Mouse (Mus musculus) spleen, adult 2 months (tissue): ENCODE data around the gene Cluh. TPM values are rescaled to one million over a fixed set of nuclear protein-coding genes. Genes with fewer than 3 reads are reported as not detected.

Experiments
- DNase-seq, 2 experiments: peaks; one replicate each; pipeline versions ENCODE4 v3.0.0 to v3.0.0-alpha.2; 2012 to 2021; ENCODE audit warnings: low spot score in 2 of 2, low read depth in 1 of 2
- H3K27ac ChIP-seq: fragments of 200-500 bp; 2 replicates; pipeline ENCODE4 v1.5.1; 2012; ENCODE audit warnings: low read length, inconsistent platforms; ENCODE audit not compliant: insufficient read depth
- H3K27me3 ChIP-seq: fragments of 200-500 bp; 2 replicates; pipeline ENCODE4 v1.6.1; 2012; ENCODE audit warnings: mild to moderate bottlenecking, moderate library complexity, low read length, inconsistent platforms; ENCODE audit not compliant: control insufficient read depth, insufficient read depth
- H3K36me3 ChIP-seq: fragments of 200-500 bp; 2 replicates; pipeline ENCODE4 v1.6.1; 2012; ENCODE audit warnings: mild to moderate bottlenecking, low read length, inconsistent platforms; ENCODE audit not compliant: control insufficient read depth, insufficient read depth
- H3K4me1 ChIP-seq: fragments of 200-500 bp; 2 replicates; pipeline ENCODE4 v1.6.1; 2011; ENCODE audit warnings: inconsistent platforms; ENCODE audit not compliant: control insufficient read depth, insufficient read depth, insufficient read length
- H3K4me3 ChIP-seq: fragments of 200-500 bp; 2 replicates; pipeline ENCODE4 v1.5.1; 2011; ENCODE audit warnings: mild to moderate bottlenecking, inconsistent platforms; ENCODE audit not compliant: insufficient read depth, insufficient read length; ENCODE audit errors: extremely low read depth
- CTCF ChIP-seq: fragments of 200-500 bp; IDR thresholded peaks from 2 replicates; pipeline ENCODE4 v1.5.1; 2011; ENCODE audit warnings: mild to moderate bottlenecking, inconsistent platforms; ENCODE audit not compliant: insufficient read depth, insufficient read length, insufficient replicate concordance; ENCODE audit errors: extremely low read depth
- POLR2A ChIP-seq: fragments of 200-500 bp; IDR thresholded peaks from 2 replicates; pipeline ENCODE4 v1.6.1; 2011; ENCODE audit warnings: low read depth, low read length, inconsistent platforms
- WGBS: fragments of 180-500 bp; shearing (Covaris S2); methylation state at CpG from one replicate; pipeline ENCODE4 v1.1.7; 2018; 5-methylcytosine and 5-hydroxymethylcytosine counted together
- polyA plus RNA-seq: library from polyadenylated mRNA; depleted of rRNA; stranded (reverse); fragments of >200 nt; gene quantifications from 2 replicates; pipeline ENCODE4 v1.2.3, GENCODE M21; 2012

Gene Cluh
- polyA plus RNA-seq, 1 experiment, result 24.7 TPM

GRCm38 (mm10) chr11:74660336-74660735 is 11.0 kb downstream of the Cluh start:
- Histone ChIP-seq H3K27me3 (no peaks in the 10 kb centered on the region), H3K27ac (no peak overlapping the region), H3K4me1 (no peaks in the 10 kb centered on the region), H3K4me3 (no peak overlapping the region), H3K36me3 (peaks cover 49% of the 10 kb centered on the region)
- 95% methylated on average over 13 of the region's 13 CpGs for WGBS
- TF ChIP-seq CTCF, result no peak
- TF ChIP-seq POLR2A, result no peak
- DNase-seq, result no peak

- peaks cover 55% of the 10 kb centered on the region for H3K36me3 ChIP-seq
- DNase-seq, result no peak
- no peaks in the 10 kb centered on the region for H3K27me3 ChIP-seq
- no peak overlapping the region for H3K4me3 ChIP-seq
- H3K4me1 ChIP-seq, result no peaks in the 10 kb centered on the region
- WGBS, result 58% methylated on average over 19 of the region's 19 CpGs
- TF ChIP-seq CTCF, result no peak
- no peak for TF ChIP-seq POLR2A
- no peak overlapping the region for H3K27ac ChIP-seq
Measured at GRCm38 (mm10) chr11:74661641-74662040, 12.3 kb downstream of the Cluh start.

DNA sequence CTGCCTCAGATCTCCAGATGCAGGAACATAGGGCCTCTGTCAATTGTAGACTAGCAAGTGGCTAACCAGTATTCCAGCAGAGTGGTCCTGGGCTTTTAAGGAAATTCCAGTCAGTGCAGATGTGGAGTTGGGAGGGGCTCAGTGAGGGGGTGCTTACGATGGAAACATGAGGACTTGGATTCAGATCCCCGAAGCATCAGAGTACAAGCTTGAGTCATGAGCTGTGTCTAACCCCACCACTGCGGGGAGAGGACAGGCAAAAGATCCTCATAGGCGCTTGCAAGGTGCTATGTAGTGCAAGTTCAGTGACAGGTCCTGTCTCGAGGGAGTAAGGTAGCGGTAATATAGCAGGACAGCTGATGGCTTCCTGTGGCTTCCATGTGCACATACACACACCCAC is 12.9 kb downstream of the Cluh start:
- DNase-seq, result no peak
- Histone ChIP-seq H3K27me3 (no peaks in the 10 kb centered on the region), H3K36me3 (peaks cover 57% of the 10 kb centered on the region), H3K4me3 (no peak overlapping the region), H3K4me1 (no peaks in the 10 kb centered on the region), H3K27ac (no peak overlapping the region)
- WGBS, result 77% methylated on average over 6 of the region's 6 CpGs
- no peak for TF ChIP-seq POLR2A

- 45% methylated on average over 3 of the region's 3 CpGs for WGBS
- Histone ChIP-seq H3K27me3 (no peaks in the 10 kb centered on the region), H3K36me3 (peaks cover 54% of the 10 kb centered on the region), H3K27ac (no peak overlapping the region), H3K4me1 (no peaks in the 10 kb centered on the region), H3K4me3 (no peak overlapping the region)
- TF ChIP-seq CTCF, result no peak
- no peak for TF ChIP-seq POLR2A
- DNase-seq, result no peak
Measured at GRCm38 (mm10) chr11:74664279-74664678, 15.0 kb downstream of the Cluh start.

DNA sequence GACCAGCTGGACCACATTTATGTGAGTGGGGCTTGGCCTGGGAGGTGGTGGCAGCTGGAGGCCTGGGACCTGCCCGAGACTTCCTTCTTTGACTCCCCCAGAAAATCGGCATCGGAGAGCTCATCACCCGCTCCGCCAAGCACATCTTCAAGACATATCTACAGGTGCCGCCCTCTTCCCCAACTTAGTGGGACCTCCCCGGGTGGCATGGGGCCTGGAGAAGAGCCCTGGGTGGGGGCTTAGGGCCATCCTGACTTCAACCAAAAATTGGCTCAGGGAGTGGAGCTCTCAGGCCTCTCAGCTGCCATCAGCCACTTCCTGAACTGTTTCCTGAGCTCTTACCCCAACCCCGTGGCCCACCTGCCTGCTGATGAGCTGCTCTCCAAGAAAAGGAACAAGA is 15.6 kb downstream of the Cluh start:
- Histone ChIP-seq H3K27ac (no peak overlapping the region), H3K4me3 (no peak overlapping the region), H3K36me3 (peaks cover 50% of the 10 kb centered on the region), H3K27me3 (no peaks in the 10 kb centered on the region), H3K4me1 (no peaks in the 10 kb centered on the region)
- 40% methylated on average over 8 of the region's 8 CpGs for WGBS
- no peak for TF ChIP-seq CTCF
- no peak for TF ChIP-seq POLR2A
- DNase-seq, result no peak

GRCm38 (mm10) chr11:74665631-74666283 is 16.5 kb downstream of the Cluh start:
- 93% methylated on average over 17 of the region's 17 CpGs for WGBS
- DNase-seq, result no peak
- Histone ChIP-seq H3K36me3 (peaks cover 43% of the 10 kb centered on the region), H3K4me1 (no peaks in the 10 kb centered on the region), H3K27ac (no peak overlapping the region), H3K4me3 (no peak overlapping the region), H3K27me3 (no peaks in the 10 kb centered on the region)
- TF ChIP-seq CTCF, result no peak
- TF ChIP-seq POLR2A, result no peak

DNA sequence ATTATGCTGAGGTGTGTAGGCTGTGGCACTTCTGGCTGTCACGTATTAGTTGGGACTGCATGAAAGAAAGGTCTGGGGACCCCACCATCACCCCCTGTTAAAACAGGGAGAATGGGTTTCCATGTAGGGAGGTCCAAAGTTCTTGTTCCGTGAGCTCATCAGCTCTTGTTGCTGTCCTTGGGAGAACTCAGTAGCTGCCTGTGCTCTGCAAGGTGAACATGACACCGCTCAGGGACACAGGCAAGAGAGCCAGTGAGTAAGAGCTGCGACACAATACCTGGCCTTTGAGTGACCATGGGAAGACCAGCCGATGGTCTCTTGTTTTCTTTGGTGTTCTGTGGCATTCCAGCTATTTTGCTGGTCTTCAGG is 17.0 kb downstream of the Cluh start:
- Histone ChIP-seq H3K4me1 (no peaks in the 10 kb centered on the region), H3K27ac (no peak overlapping the region), H3K36me3 (peaks cover 43% of the 10 kb centered on the region), H3K4me3 (no peak overlapping the region), H3K27me3 (no peaks in the 10 kb centered on the region)
- TF ChIP-seq CTCF, result no peak
- TF ChIP-seq POLR2A, result no peak
- WGBS, result 96% methylated on average over 5 of the region's 5 CpGs
- DNase-seq, result no peak
